Mouse (Mus musculus) T-cell, adult 2 months (primary cell): ENCODE measurements at regions not wholly inside any gene's neighbourhood (a gene's known extent, or its start where the extent isn't known, plus 50 kb on each side); places are given as distances from the start of the nearest gene placed in this dataset.

Experiments
- DNase-seq: peaks from one replicate; pipeline ENCODE4 v3.0.0; 2022; ENCODE audit warnings: low spot score

DNA sequence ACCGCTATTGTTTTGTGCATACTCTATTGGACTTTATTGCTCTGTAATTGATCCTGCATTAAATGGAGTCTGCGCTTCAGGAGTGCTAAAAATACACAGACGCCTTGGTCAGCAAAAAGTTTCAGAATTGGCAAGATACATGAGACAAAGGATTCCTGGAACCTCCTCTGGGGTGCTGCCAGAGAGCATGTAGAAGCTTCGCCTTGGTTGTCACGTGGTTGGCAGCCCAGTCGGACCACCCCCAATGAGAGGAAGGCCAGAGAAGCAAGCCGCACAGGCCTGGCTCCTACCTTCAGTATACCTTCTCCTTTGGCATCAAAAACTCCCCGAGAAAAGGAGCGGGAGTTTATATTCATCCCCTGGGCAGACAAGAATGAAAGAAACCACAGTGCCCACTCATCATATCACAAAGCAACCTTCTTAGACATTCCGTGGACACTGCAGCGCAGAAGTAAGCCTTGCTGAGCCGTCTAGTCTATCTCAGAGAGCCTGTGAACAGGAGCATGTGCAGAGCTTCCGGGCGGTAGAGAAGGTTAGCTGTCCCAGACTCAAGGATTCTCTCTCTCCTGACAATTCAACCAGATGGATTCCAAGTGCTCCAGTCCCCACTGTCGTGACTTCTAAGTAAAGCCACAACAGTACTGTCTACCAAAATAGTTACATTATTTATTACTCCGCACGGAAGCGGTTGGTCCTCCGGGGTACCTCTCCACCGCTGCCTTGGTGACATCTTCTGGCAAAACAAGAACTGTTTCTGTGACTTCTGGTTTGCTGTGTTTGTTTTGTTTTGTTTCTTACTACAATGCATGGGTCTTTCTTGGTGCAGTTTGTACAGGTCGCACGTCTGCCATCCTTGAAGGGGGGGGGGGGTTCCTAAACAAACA lies 85.6 kb upstream of the Myo10 start:
- DNase-seq: no peak

DNA sequence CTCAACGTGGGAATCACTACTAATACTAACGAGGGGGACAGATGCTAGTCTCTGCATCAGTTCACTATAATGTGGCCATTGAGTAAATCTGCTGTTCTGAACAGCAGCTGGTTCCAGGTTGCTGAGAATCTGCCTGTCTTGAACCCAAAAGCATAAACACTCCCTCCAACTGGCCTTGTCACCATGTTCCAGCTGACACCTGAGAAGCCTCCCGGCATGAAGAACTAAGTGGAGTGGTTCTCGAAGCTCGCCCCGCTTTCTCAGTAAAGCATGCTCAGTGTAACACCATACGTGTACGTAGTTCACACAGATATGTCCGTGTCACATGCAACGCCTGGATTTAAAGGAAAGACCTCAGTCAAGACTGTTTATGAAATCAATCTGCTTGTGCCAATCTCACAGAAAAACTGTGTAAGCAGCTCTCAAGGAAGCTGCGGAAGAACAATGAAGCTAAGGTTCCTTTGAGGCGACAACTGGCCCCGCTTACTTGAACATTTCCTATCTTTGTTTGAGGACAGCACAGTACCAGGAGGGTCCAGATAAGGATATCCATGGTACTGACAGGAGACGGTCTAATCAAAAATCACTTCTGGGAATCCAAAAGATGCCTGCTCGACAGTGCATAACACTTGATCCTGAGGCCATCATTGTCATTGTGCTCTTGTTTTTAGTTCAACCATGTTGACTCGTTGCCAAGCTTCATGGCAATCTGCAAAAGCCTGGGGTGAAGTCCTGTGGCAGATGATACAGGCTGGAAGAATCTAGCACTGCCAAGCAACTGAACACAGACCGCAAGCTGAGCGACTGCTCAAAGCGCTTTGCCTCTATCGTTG lies 82.8 kb upstream of the Myo10 start:
- no peak for DNase-seq

DNA sequence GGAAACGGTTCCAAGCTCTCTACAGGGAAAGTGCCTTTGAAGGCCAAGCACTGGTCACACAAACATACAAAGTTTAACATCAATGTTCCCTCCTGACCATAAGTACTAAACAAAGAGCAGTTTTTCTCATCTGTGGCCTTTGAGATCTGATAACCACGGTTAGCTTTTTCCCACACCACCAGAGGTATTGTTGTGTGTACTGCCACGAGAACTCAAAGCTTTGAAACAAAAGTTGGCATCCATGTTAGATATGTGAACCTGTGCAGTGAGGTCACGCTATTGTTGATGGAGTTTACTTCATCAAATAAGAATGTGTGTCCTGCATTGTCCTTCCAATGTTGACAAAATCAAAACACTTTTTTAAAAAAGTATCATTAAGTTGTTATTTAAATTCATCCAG lies 79.9 kb upstream of the Myo10 start:
- DNase-seq: no peak

DNA sequence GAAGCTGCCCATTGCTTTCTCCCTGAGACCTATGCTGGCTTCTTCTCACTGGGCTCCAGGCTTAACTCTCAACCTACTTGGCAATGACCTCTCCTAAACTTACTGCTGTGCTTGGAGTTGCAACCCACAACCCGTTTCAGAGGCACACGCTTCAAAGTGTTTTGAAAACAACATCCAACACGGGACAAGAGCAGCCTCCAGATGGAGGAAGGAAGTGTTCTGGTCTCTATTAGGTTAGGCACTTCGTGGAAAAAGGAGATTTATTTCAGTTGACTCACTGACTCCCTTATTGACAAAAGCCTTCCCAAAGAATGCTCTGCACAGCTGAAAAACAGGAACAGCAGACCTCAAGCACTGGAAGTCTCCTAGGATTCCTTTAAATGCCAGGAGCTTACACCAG lies 76.1 kb upstream of the Myo10 start:
- DNase-seq: no peak

DNA sequence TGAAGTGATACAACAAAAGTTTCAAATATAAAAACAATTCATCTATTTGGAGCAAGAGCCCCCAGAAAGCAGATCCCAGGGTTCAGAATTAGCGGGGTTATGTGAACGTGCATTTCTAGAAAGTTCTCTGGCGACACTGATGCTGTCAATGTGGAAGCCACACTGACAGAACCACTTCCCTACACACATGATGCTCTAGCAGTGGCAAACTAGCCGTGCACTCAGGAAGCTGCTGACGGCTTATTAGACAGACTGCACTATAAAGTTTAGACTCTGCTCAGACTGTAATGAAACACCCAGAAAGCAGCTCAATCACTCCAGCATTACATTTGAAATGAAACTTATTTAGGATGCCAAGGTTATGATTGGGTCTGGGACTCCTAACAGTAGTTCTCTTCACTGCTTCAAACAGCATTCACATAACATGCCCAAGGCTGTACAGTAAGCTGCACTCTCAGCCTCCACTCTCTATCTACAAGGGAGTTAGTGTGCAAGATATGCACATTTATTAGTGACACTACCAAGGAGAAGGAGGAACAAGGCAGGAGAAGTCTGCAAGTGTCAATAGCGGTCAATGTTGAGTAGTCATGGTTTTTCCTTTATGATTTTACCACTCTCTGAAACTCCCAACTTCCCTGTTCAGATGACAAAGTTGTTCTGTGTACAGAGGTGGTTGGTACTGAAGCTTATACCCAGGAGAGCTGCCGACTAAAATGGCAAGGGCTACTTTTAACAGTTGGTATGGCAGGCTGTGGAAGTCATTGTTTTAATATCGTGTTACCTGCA lies 71.9 kb upstream of the Myo10 start:
- DNase-seq: no peak

DNA sequence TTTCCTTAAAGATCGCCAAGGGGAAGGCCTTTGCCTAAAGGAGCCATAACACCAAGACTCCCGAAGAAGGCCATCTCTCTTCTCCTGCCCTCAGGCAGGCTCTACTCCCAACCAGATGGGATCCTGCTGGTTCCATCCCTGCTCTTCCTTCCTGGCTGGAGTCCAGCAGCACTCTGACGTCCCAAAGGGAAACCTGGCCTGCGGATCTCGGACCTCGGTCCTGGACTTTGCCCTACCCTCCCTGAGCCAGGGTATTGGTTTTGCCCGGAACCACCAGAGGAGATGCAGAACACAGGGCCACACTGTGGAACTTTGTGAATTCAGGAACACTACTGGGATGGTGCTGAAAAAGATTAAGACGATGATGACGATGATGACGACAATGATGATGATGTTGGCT lies 67.4 kb upstream of the Myo10 start:
- DNase-seq: no peak

DNA sequence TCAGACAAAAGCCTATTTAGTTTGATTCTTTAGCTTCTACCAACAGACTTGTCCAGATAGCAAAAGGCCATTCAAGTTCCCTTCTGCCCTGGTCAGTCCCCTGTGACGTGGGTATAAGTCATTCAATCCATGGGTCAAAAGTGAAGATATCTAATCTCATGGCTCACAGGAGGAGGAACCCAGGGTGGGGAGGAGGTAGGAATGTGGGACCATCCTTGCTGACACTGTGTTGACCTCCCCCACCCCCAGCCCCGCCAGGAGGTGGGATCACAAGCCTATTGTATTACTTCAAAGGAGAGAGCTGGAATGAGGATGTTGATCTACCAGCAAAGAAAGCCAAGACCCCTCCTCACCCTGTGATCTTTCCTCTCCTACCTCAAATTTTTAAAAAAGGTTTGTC lies 66.5 kb upstream of the Myo10 start:
- no peak for DNase-seq

DNA sequence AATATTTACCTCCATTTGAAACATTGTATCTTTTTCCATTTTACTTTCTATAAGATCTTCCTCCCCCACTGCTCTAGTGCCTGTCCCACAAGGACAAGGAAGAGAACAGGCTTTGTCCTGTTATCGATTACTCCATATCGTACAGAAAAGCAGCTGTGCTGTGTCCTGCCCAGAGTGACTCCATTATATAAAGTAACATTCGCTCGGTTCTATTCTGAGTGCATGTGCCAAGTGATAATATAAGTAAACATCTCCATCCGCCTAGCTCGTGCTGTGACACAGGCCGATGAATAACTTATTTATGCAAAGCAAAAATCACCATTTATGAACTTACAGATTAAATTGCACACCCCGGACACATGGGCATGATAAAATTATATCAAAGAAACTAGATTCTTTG lies 64.8 kb upstream of the Myo10 start:
- no peak for DNase-seq

DNA sequence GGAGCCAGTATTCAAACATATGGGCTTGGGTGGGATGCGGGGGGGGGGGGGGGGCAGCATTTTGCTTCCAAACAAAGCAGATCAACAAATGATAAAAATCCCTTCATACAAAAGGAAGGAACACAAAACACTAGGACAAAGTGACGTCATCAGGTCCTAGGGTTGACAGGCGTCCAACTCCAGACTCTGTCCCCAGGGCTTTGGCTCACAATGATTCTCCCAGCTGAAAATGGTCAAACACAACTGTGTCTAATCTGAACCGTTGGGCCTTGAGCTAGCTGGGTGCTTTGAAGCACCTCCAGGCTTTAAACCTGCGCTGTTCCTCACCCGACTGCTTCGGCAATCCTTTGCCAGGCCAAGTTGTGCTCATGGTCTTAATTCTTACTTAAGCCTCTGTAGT lies 64.1 kb upstream of the Myo10 start:
- no peak for DNase-seq

DNA sequence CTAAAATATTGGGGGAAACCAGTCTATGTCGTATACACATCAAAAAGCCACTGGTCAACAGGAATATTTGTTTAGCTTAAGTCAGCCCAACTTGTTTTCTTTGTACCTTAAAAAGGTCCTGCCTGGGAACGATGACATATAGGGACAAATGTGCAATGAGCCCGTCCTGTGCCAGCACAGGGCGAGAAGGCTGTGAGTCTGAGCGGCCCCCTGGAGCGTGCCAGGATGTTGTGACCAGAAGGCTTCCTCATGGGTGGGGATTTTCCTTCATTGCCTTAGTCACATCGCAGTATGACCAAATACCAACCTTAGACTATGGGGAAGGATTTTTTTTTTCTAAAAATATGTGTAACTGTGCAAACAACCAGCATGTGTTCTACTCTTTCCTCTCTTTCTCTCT lies 58.7 kb upstream of the Myo10 start:
- DNase-seq: no peak

DNA sequence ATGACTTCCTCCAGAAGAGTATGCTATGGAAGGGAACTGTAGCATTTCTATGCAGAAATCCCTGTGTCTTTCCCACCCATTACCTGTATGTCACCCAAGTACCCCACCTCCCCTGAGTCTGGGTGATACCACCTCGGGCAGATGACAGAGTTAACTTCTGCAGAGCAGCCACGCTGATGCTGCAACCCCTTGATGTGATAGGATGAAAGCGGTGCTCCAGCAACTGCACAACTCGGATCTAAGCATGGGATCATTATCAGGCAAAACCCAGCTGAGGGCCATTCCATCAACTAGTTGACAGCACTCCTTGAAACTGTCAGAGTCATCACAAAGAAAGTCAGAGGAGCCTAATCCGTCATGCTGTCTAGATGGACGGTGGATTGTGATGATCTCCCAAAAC lies 49.8 kb upstream of the Myo10 start:
- DNase-seq: no peak
